Mouse (Mus musculus): ENCODE data around the gene Hexim1. TPM values are rescaled to one million over a fixed set of nuclear protein-coding genes. Genes with fewer than 3 reads are reported as not detected.
A peak's percentile ranks its signal among the peaks of the same experiment; 100 is the strongest.

Hexim1 gene
- polyA plus RNA-seq, 1 experiment from 2014 or later: 5.2 TPM

DNA sequence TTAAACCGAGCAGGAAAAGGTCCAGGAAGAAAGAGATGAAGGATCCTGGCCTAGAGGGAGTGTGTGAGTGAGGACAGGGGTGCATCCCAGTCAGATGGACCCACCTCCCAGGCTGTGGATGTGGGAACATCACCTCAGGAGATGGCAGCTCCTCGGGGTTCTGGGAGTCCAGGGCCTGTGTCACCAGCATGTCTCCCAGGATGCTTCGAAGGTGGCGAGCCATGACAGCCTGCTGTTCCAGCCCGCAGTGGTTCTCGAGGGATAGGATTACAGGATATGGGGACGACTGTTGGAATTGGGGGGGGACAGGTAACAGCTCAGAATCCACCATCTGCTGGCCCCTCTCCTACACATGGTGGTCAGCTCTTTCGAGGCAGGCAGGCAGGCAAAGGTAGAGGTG, 39.5 kb upstream of the Hexim1 start:
- 72% methylated on average over 8 of the region's 8 CpGs for WGBS
- Histone ChIP-seq H3K9me3 (no peaks in the 10 kb centered on the region), H3K27ac (no peak overlapping the region), H3K4me1 (peaks cover 24% of the 10 kb centered on the region), H3K9ac (no peak overlapping the region), H3K27me3 (peaks cover 30% of the 10 kb centered on the region), H3K36me3 (0 out of 2 replicates have a peak, but pooled peaks cover 8% of the 10 kb centered on the region), H3K4me3 (no peak overlapping the region), H3K4me2 (no peak overlapping the region)
- ATAC-seq (ENCODE audit: insufficient number of reproducible peaks, insufficient read depth, low FRiP score, low TSS enrichment, low read depth): no peak

DNA sequence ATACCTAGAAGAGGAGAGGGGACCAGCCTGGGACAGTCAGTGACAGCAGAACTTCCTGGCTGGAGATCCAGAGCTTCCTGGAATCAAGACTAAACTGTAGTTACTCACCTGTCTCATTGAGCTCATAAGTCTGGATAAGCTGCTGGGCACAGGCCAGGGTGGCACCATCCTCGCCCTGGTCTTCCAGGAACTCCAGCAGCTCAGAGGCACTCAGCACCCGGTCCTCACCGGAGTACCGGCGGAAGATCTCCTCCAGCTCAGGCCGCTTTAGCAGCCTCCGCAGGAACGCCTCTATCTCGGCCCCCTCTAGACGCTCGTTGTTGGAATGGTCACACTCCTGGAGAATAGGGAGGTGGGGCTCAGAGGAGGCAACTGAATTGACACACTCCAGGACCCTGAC, 37.9 kb upstream of the Hexim1 start:
- Histone ChIP-seq H3K4me1 (peaks cover 25% of the 10 kb centered on the region), H3K4me2 (no peak overlapping the region), H3K9ac (no peak overlapping the region), H3K4me3 (no peak overlapping the region), H3K27me3 (peaks cover 43% of the 10 kb centered on the region), H3K36me3 (0 out of 2 replicates have a peak, but pooled peaks cover 5% of the 10 kb centered on the region), H3K9me3 (no peaks in the 10 kb centered on the region), H3K27ac (no peak overlapping the region)
- ATAC-seq (ENCODE audit: insufficient number of reproducible peaks, insufficient read depth, low FRiP score, low TSS enrichment, low read depth): no peak
- WGBS: 85% methylated on average over 11 of the region's 11 CpGs

DNA sequence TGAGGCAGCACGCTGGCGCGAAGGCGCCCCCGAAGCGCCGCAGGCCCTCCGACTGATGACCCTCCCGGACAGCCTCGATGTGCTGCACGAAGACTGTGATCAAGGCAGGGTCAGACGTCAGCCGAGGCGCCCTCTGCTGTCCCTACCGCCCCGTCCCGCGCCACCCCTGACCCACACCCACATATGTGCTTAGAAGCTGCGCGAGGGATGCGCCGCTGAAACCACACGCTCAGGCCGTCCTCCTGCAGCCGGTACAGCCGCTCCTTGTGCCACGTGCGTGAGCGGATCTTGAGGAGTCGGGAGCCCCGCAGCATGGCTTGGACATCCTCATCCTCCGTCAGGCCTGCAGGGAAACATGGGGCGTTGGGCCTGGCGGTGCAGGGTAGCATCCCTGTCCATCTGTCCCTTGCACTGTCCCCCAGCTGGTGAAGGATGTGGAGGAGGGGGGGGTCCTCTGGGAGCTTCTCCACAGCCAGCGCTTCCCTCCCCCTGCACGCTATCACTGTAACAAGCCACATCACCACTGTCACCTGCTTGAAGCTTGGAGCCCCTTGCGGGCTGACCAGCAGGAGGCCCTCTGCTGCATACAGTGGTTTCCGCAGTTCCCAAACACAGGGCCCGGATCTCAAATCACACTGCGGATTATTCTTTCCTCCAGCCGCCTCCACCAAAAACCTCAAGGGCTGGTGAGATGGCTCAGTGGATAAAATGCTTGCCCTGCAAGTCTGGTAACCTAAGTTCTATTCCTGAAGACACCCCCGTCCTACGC, 35.5 kb upstream of the Hexim1 start:
- ATAC-seq (ENCODE audit: insufficient number of reproducible peaks, insufficient read depth, low FRiP score, low TSS enrichment, low read depth): no peak
- Histone ChIP-seq H3K36me3 (0 out of 2 replicates have a peak, but pooled peaks cover 5% of the 10 kb centered on the region), H3K27ac (no peak overlapping the region), H3K4me1 (peaks cover 18% of the 10 kb centered on the region), H3K9me3 (no peaks in the 10 kb centered on the region), H3K4me3 (peak overlapping the region; percentile 32), H3K4me2 (peak overlapping the region; percentile 60), H3K27me3 (peaks cover 43% of the 10 kb centered on the region), H3K9ac (peak overlapping the region; percentile 59)
- WGBS: 2% methylated on average over 43 of the region's 43 CpGs

DNA sequence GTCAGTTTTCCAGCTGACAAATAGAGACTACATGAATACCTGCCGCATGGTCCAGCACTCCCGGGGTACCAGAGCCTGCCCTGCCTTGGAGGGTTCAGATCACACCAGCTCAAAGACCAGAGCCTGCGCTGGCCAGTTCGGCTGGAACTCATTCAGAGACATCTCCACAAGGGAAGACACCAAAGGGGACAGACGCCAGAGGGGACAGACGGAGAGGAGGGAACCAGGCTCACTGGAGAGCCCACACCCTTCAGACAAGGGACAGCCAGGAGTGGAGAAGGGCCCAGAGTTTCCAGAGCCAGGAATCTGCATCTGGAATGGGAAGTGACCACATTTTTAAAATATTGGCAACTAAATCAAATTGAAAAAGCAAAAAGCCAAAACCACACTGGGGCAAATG, 34.4 kb upstream of the Hexim1 start:
- Histone ChIP-seq H3K4me2 (no peak overlapping the region), H3K9ac (peak overlapping the region; percentile 59; the same call in 1 of the 2 replicates), H3K36me3 (0 out of 2 replicates have a peak, but pooled peaks cover 5% of the 10 kb centered on the region), H3K4me3 (no peak overlapping the region), H3K4me1 (peaks cover 18% of the 10 kb centered on the region), H3K27me3 (peaks cover 43% of the 10 kb centered on the region), H3K9me3 (no peaks in the 10 kb centered on the region), H3K27ac (no peak overlapping the region)
- 52% methylated on average over 6 of the region's 6 CpGs for WGBS
- ATAC-seq (ENCODE audit: insufficient number of reproducible peaks, insufficient read depth, low FRiP score, low TSS enrichment, low read depth): no peak

DNA sequence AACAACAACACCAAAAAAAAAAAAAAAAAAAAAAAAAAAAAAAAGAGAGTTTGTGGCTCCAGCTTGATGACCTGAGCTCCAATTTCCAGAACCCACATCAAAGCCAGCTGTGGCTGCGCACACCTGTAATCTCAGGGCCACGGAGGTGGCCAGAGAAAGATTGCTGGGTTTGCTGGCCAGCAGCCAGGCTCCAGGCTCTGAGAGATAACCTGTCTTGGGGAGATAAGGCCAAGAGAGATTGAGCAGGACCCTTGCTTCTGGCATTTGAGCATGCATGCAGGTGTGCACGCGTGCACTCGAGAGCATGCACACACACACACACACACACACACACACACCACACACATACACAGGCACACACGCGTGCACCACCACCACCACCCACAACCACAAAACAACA, 22.7 kb upstream of the Hexim1 start:
- Histone ChIP-seq H3K9me3 (no peaks in the 10 kb centered on the region), H3K9ac (no peak overlapping the region), H3K4me1 (peaks cover 12% of the 10 kb centered on the region), H3K4me2 (no peak overlapping the region), H3K4me3 (no peak overlapping the region), H3K27ac (no peak overlapping the region), H3K27me3 (peaks cover 13% of the 10 kb centered on the region), H3K36me3 (no peaks in the 10 kb centered on the region)
- no peak for ATAC-seq (ENCODE audit: insufficient number of reproducible peaks, insufficient read depth, low FRiP score, low TSS enrichment, low read depth)
- WGBS: 90% methylated on average over 7 of the region's 7 CpGs

DNA sequence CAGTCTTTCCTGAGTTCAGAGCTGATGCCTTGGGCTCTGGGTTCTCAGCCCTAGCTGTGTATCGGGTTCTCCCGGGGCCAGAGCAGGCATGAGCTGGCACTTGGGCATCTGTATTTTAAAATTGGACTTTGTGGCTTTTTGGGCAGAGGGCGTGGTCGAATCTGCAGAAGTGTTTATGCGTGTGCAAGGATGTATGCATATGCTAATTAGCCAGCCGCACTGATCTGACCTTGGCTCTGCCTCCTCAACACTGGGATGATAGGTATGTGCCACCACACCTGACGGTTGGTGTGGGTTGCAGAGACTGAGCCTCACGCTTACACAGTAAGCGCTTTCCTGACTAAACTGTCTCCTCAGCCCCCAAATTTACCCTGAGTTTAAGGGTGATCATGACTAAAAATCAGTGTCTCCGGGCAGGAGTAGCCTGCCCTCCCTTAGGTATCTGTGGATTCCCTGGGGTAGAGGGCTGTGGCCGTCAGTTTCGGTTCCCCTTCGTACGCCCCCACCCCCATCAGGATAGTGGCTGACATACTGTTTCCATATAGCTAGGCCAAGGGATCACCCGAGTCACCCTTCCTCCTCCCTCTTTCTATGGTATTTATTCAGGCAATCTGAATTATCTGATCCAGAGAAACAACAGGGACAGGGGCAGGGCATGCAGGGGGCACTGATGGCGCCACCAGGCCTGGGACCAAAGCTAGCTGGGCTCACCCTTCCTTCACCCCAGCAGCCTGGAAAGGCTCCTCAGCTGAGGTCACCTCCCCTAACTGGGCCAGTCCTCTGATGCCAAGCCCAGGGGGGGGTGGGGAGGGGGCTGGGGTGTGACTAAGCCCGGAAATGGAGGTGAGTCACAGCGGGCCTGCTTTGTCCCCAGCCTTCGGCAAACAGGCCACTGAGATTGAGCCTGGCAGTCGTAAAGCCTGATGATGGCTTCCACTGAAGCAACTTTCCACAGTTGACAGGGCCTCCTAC, 21.9 kb upstream of the Hexim1 start:
- Histone ChIP-seq H3K9ac (no peak overlapping the region), H3K4me2 (no peak overlapping the region), H3K27ac (no peak overlapping the region), H3K36me3 (no peaks in the 10 kb centered on the region), H3K27me3 (peaks cover 18% of the 10 kb centered on the region), H3K4me1 (peaks cover 20% of the 10 kb centered on the region), H3K9me3 (no peaks in the 10 kb centered on the region), H3K4me3 (no peak overlapping the region)
- 72% methylated on average over 20 of the region's 20 CpGs for WGBS
- ATAC-seq (ENCODE audit: insufficient number of reproducible peaks, insufficient read depth, low FRiP score, low TSS enrichment, low read depth): no peak

DNA sequence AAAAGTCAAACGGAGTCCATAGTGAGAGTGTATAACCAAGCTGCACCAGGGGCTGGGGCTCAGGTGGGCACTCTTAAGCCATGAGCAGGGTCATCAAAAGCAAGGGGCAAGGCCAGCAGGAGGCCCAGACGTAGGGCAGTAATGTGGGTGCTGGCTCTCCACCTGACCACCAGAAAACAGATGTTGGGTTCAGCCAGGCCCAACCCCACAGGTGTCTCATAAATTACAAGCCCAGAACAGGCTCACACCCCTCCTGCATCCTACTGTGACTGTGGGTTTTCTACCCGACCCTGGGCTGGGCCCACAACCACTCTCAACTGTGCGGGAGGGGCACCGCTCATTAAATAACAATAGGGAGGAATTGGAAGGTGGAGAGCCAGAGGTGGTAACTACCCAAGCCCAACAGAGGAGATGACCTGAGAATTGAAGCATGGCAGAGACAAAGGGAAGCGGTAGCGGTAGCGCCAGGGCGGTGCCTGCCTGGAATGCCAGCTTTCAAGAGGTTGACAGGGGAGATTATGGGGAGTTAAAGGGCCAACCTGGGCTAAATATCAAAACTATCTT, 20.8 kb upstream of the Hexim1 start:
- H3K27ac ChIP-seq: no peak overlapping the region
- H3K4me2 ChIP-seq: no peak overlapping the region
- no peak overlapping the region for H3K9ac ChIP-seq
- no peak overlapping the region for H3K4me3 ChIP-seq
- ATAC-seq (ENCODE audit: insufficient number of reproducible peaks, insufficient read depth, low FRiP score, low TSS enrichment, low read depth): no peak
- H3K9me3 ChIP-seq: no peaks in the 10 kb centered on the region
- WGBS: 65% methylated on average over 9 of the region's 9 CpGs
- H3K27me3 ChIP-seq: peaks cover 29% of the 10 kb centered on the region
- H3K4me1 ChIP-seq: peaks cover 25% of the 10 kb centered on the region
- H3K36me3 ChIP-seq: no peaks in the 10 kb centered on the region

DNA sequence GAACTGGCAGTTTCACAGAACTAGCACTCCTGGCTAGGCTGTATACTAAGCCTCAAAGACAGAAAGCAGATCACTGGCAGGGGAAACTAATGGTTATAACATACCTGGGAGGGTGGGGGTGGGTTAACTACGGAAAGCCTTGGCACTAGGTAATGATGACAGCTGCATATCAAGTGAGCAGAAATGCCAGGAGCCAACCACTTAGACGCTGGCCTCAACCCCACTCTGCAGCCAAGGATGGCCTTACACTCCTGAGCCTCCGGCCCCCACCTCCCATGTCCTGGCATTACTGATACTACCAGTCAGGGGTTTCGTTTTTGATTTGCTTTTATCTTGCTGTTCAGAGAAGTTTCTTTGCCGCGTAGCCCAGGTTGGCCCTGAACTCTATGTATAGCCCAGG, 20.2 kb upstream of the Hexim1 start:
- no peaks in the 10 kb centered on the region for H3K9me3 ChIP-seq
- no peak for ATAC-seq (ENCODE audit: insufficient number of reproducible peaks, insufficient read depth, low FRiP score, low TSS enrichment, low read depth)
- H3K4me2 ChIP-seq: no peak overlapping the region

DNA sequence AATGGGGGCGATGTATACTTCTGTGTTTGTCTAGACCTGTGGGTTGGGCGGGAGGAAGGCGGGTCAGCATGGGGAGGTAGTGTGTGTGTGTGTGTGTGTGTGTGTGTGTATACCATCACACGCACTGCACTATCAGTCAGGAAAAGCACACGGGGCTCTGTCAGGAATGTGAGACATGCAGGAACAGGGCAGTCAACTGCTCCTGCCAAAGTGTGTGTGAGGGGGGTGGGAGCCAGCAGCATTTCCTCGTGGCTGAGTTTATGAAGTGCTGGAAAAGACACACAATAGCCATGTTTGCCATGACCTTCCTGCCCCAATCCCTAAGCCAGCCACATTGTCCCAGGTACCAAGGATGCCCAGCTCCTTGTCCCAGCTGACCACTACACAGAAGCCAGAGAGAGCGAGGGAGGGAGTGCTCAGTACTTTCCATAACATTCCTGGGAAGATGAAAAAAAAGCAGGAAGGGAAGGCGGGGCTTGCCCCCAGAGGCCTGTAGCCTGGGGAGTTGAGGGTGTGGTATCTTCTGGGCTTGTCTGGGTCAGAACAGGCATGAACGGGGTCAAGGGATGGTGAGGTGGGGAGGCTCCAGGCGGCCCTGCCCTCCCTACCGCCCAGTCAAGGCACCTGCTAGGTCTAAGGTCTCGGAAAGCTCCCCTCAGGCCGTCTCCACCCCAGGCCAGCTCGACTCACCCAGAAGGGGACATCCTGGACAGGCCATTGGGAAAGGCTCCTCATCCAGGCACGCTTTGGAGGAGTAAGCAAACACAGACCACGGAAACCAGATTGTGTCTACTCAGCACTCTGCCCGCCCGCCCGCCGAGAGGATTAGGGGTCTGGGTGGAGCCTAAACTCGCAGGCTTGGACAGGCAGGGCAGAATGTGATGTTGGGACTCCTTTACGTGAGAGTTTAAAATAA, 18.8 kb upstream of the Hexim1 start:
- Histone ChIP-seq H3K4me2 (peak overlapping the region; percentile 47), H3K4me1 (peaks cover 38% of the 10 kb centered on the region), H3K9me3 (no peaks in the 10 kb centered on the region), H3K9ac (peak overlapping the region; percentile 58), H3K4me3 (peak overlapping the region; percentile 28), H3K27ac (peak overlapping the region; percentile 68), H3K27me3 (peaks cover 49% of the 10 kb centered on the region), H3K36me3 (no peaks in the 10 kb centered on the region)
- ATAC-seq (ENCODE audit: insufficient number of reproducible peaks, insufficient read depth, low FRiP score, low TSS enrichment, low read depth): no peak
- WGBS: 18% methylated on average over 22 of the region's 22 CpGs

More for the DNA sequence above, 20.2 kb upstream of the Hexim1 start:
- Histone ChIP-seq H3K4me1 (peaks cover 26% of the 10 kb centered on the region), H3K36me3 (no peaks in the 10 kb centered on the region), H3K9ac (no peak overlapping the region), H3K27me3 (peaks cover 35% of the 10 kb centered on the region), H3K4me3 (no peak overlapping the region), H3K27ac (no peak overlapping the region)
- WGBS: 94% methylated on average over 6 of the region's 6 CpGs

DNA sequence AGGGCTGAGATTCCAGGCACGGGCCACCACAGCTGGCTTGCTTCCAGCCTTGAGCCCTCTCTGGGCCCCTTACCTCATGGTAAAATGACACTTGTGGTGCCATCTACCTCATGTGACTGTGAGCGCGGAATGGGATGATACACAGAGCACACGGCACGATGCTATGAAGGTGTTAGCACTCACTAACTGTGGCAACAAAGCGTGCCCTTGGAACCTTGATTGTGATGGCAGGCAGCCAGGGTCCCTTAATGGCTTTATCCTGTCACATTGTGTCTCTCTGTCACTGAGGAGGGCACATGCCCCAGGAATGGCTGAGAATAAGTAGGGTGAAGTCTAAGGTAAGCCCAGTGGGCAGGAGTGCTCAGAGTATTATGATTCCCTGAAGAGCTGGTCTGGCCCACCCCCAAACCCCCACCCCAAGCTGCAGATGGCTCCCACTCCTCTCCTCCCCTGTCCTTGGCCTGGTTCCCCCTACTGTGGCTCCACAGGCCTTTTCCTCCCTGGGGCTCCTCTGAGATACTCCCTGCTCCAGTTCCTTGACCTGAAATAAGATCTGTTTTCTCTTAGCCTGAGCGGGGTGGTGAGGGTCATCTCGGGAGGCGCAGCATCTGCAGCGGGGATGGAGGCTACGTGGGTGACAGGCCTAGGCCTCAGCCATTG, 17.4 kb upstream of the Hexim1 start:
- Histone ChIP-seq H3K9me3 (no peaks in the 10 kb centered on the region), H3K9ac (no peak overlapping the region), H3K4me2 (no peak overlapping the region), H3K4me3 (no peak overlapping the region), H3K4me1 (peaks cover 42% of the 10 kb centered on the region), H3K27me3 (peaks cover 51% of the 10 kb centered on the region), H3K27ac (no peak overlapping the region), H3K36me3 (no peaks in the 10 kb centered on the region)
- WGBS: 54% methylated on average over 11 of the region's 11 CpGs
- ATAC-seq (ENCODE audit: insufficient number of reproducible peaks, insufficient read depth, low FRiP score, low TSS enrichment, low read depth): no peak

Data from embryonic facial prominence, embryonic 13.5 days (tissue).